15 mouse cellular contexts compared by ENCODE assay signal in the genomic region with DNA sequence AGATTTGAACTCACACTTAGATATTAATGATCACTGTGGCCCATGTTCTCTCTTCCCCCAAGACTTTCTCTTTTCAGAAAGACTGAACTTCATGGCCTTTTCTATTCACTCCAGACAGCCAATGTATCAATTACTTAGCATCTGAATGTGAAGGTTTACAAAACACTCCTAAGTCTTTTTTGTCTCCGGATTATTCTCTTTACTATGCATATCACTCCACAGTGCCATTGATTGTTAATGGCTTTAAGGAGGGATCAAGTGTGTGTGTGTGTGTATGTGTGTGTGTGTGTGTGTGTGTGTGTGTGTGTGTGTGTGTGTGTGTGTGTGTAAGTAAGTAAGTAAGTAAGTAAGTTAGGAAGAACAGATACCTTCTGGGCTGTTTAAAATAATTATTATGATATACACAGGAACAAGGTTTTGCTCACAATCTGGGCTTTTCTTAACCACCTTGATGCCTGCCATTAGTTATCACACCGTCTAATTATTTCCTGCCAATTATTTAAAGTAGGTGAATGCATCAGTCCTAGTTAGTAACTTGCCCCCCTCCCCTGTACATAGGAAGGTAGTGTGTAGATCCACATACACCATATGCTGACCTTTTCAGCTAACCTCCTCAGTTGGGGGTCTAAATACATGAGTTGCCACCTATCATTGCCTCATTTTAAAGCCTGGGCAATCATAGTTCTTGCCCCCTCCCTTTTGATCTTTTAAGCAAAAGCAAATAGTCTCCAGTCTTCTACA.
"Had no signal": no experiment of that assay in that cellular context is flagged by ENCODE, and none has a peak within 500 bp of the region (broad histone marks: within the 10 kb centered on the region; RNA-seq: fewer than 3 reads in every experiment).

No protein-coding gene starts in this region.

- H3K36me3 ChIP-seq: liver, embryonic 12.5 days; midbrain, embryonic 10.5 days; neural tube, embryonic 13.5 days; stomach, embryonic 15.5 days had no signal

- H3K4me2 ChIP-seq: liver, embryonic 12.5 days; lung, embryonic 14.5 days; neural tube, embryonic 13.5 days; stomach, embryonic 15.5 days had no signal

- H3K9me3 ChIP-seq: liver, embryonic 12.5 days; midbrain, embryonic 10.5 days; neural tube, embryonic 13.5 days; stomach, embryonic 15.5 days had no signal

- DNase-seq: lung, adult 18-20 months; lung, embryonic 14.5 days; lung, postnatal 10 days; lung, postnatal 4 days; right cerebral cortex, postnatal 14 days; thymus, adult 2 months; thymus, postnatal 25 days; thymus, postnatal 4 days had no signal

- H3K9ac ChIP-seq: liver, embryonic 12.5 days; liver, embryonic 14.5 days; lung, embryonic 14.5 days; neural tube, embryonic 13.5 days; stomach, embryonic 15.5 days had no signal

- H3K4me3 ChIP-seq: liver, embryonic 12.5 days; midbrain, embryonic 10.5 days; myocyte; neural tube, embryonic 13.5 days; stomach, embryonic 15.5 days had no signal

- H3K27me3 ChIP-seq: liver, embryonic 12.5 days; neural tube, embryonic 13.5 days; stomach, embryonic 15.5 days had no signal

- H3K4me1 ChIP-seq: liver, embryonic 12.5 days; neural tube, embryonic 13.5 days; stomach, embryonic 15.5 days had no signal

- ATAC-seq: liver, embryonic 12.5 days had no signal

- H3K27ac ChIP-seq: liver, embryonic 12.5 days; liver, embryonic 14.5 days; midbrain, embryonic 10.5 days; neural tube, embryonic 13.5 days; stomach, embryonic 15.5 days; stomach, postnatal 0 days had no signal
